Mouse (Mus musculus) adipocyte (in vitro differentiated cells): Measurements from ENCODE around the gene Tlnrd1.

Source experiments
- DNase-seq: peaks from one replicate; pipeline ENCODE4 v3.0.0-alpha.2; 2016; ENCODE audit warnings: low spot score

Gene Tlnrd1

DNA sequence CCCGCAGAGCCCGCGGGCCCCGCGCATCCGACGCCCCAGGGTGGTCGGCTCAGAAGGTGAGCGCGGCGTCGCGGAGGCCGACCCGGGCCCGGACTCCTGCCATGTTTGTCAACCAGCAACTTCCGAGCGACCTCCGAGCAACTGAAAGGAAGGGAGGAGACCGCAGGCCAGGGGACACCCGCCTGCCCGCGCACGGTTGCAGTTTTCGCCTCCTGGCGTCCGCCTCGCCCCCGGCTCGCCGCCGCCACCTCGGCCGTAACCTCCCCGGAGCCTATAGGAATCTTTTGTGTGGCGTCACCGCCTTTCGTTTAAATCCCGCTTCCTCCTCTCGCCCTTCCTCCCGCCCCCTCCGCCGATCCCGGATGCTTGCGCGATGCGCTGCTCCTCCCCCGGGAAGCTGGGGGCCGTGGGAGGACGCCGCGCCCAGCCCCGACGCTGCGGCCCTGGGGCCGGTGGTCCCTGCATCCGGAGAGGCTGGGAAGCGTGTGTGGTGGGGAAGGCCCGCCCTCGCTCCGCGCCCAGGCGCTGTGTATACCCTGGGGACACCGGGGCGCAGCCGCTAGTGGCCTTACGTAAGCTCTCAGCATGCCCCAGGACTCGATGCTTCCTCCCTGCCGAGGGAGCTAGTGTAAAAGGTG lies at the start of gene Tlnrd1, which contains the start of gene Mesd:
Gene Tlnrd1, minus strand, starts transcription at position 285 of the 638 bp plus-strand sequence.
Gene Mesd, plus strand, starts transcription at position 446 of the 638 bp plus-strand sequence.
- DNase-seq, result peak; percentile 81

DNA sequence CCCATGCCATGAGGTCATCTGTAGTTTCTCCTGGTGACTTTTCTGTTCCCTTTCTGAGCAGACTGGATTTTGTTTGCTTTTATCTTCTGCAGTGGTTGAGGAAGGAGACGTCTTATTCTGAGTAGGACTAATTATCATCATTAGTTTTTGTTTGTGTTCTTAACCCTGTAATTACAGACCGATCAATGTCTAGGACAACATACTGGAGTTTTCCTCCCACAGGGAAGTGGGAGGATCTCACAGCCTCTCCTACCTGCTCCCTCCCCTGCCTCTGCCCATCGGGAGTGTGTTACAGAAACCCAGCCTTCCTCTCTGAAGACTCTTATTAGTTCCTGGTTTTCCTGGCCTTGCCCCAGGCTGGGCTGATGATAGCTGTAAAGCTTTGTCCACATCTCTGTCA lies 37.5 kb upstream of the Tlnrd1 start:
- DNase-seq, result no peak

DNA sequence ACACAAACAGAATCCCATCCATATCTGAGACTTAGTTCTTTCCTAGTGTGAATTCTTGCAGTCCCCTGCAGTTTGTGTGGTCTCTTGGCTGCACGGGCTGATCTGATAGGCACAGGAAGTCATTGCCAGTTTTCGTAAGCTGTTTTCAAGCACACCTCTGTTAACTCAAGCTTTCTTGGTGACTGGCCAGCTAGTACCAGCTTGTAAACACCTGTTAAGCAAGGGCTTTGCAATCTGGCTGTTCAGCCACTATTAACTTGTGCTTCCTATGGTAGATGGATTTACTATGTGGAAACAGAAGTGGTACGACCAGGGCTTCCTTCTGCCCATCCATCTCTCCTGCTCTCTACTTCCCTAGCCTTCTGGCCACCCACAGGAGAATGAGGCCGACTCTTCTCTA lies 36.1 kb upstream of the Tlnrd1 start:
- DNase-seq, result no peak

DNA sequence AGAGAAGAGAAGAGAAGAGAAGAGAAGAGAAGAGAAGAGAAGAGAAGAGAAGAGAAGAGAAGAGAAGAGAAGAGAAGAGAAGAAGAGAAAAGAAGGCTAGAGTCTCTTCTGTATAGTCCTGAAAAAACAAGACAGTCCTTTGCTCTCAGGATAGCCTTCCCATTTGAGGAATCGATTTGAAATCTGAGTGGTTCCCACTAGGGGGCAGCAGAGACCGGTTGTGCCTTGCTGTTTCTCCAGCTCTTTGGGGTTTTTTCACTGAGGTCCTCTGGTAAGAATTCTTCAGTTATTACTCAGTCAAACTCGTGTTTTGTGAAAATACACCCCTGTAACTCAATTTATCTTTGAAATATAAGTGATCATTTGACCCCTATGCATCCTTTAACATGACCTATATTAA lies 30.5 kb upstream of the Tlnrd1 start:
- DNase-seq, result peak; percentile 87

DNA sequence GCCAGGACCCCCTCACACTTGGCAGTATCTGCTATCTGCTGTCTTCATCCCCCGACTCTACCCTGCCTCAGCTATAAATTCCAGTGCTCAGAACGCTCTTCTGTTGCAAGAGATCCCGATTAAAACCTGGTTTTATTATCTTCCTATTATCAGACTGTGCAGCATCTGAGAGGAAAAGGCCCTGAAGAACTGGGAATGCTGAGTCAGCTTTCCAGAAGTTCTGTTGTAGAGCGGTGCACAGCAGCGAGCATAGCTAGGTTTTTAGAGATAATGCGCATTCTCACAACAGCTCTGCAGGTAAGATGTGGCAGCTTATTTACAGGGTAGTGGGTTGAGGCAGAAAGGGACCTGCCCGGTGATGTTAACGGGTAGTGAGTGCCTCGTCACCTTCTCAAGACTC lies 29.9 kb upstream of the Tlnrd1 start:
- DNase-seq, result no peak

DNA sequence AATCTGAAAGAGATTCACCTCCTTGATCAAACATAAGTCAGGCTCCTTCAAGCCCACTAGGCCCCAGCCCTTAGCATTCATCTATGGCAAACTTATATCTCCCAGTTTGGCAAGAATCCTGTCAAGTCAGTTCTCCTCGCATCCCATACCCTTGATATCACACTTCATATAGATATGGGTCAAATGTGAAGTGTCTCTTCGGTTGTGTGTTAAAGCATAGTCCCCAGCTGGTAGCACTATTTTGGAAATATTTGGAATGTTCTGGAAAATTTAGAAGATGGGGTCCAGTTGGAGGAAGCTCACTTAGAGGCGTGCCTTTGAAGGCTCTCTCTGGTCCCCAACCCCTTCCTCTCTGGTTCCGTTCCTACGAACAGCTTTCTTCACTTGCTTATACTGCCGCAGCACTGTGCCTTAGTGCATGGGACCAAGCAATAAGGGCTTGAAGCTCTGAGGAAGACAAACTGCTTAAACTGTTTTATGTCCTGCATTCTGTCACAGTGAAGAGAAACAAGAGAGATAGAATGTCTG lies 29.4 kb upstream of the Tlnrd1 start:
- no peak for DNase-seq

DNA sequence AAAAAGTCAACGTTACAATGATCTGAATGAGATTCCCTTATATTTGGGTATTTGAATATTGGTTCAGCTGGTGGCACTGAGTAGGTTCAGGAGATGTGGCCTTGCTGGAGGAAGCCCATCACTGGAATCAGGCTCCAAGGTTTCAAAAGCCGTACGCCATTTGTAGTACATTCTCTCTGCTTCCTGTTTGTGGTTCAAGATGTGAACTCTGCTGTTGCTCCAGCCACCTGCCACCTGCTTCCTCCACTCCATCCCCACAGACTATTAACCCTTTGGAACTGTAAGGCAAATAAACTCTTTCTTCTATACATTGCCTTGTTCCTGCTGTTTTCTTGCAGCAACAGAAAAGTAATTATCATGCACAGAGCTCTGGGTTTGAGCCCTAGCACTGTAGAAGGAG lies 27.8 kb upstream of the Tlnrd1 start:
- DNase-seq, result no peak

DNA sequence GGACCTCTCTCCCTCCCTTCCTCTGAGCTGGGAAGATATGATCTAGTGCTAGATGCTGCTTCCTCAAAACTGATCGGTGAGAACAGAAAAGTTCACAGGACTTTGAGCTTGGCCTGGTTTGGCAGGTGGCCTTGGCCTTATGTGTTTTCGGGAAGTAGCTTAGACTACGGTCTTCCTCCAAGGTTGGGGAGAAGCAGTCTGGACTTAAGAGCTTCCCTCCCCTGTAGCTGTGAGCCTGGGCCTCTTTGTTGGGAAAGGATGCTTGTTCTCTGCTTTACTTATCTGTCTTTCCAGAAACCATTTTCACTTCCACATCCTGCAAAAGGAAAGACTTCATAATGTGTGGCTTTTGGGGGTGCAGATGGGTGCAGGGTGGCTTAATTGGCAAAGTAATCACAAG lies 20.7 kb upstream of the Tlnrd1 start:
- DNase-seq, result no peak

DNA sequence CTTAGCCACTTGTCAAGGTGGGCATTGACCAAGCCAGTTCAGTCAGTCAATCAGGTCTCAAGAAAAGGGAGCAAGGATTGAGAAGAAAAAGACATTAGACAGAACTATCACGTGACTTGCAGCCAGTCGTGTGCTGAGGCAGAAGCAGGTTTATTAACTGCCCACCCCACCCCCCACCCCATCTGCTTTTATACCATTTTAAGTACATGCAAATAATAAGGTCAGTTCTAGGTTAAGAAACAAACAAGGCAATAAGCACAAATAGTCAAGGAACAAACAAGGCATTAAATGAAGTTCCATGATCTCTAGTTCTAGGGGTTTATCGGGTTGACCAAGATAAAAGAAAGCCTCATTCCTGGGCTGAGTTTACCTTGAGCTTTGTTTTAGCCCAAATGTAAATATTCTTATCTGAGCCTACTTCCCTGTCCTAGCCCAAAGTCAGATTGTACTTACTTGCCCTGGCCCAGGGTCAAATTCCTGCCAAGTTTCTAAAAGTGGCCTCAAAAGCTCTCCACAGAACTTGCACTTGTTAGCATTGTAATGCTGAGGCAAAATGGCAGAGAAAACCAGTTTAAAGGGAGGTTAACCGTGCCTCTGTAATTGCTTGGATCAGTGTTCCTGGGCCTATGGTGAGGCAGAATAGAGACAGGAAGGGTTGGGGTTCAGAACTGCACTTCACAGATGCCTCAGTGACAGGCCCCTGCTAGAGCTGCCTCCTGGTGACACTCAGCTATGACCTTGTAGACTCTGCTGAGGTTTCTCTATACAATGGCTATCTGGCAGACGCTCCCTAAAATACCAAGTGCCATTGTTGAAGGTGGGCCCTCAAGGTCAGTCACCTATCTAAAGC lies 18.4 kb upstream of the Tlnrd1 start:
- no peak for DNase-seq

DNA sequence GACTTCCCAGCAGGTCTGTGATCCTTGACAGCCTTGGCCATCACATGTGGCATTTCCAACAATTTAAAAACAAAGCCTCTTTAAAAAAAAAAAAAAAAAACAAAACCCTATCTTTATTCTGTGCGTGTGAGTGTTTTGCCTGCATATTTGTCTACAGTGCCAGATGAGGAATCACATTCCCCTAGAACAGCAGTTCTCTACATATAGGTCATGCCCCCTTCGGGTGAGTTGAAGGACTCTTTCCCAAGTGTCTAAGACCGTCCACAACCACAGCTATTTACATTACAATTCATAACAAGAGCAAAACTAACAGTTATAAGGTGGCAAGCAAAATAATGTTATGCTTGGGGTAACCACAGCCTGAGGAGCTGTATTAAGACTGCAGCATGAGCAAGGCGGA lies 17.3 kb upstream of the Tlnrd1 start:
- no peak for DNase-seq

DNA sequence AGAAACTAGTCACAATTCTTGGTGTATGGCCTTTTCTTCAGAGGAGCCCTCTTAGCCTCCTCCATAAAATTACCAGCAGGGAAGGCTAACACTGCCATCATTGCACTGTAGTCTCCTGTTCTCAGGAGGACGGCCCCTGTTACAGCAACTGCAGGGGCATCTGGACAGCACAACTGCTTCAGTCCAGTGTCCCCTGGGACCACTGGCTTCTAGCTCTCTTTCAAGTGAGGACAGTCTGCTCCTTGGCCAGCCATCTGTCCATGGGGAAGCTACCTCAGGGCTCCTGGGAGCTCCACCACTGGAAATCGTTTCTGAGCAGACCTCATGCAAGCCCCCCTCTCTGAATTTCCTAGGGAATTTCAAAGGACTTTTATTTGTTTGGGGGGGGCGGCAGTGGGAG lies 16.4 kb upstream of the Tlnrd1 start:
- DNase-seq, result no peak

DNA sequence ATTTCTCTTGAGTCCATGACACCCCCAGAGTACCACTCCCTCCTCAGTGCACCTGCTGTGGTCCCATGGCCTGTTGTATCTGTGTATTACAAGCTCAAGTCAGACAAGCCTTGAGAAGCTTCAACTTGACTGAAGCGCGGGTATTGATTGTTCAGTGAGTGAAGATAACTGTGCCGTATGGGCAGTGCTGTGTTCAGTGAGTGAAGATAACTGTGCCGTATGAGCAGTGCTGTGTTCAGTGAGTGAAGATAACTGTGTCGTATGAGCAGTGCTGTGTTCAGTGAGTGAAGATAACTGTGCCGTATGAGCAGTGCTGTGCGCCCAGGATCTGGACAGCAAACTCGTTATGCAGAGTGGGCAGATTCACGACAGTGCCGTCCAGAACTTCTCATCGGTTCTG lies 14.2 kb upstream of the Tlnrd1 start:
- no peak for DNase-seq

DNA sequence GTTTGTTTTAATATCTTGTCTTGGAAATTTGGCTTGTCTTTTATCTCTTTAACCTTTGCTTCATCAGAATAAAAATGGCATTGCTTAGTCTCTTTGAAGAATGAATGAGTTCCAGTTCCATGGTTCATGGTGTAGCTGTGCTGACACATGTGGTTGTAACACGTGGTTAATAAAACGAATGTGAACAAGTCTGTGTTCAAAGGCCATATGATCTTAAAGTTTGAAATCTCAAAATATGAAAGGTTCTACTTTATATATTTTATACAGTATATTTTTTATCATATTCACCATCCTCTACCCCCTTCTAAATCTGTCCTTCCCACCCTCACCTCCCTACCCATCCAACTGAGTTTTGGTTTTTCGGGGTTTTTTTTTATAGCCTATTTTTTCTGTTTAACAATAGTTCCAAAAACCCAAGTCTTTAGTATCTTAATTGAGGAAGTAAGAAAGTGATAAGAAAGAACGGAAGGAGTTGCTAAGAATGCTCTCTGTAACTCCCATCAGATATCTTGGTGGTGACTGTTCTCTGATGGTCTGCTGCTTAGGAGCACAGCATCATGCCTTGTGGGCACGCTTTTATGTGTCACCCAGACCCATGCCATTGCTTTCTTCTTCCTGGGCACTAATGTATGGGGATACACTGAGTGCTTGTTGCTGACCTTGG lies 12.1 kb upstream of the Tlnrd1 start:
- DNase-seq, result no peak

DNA sequence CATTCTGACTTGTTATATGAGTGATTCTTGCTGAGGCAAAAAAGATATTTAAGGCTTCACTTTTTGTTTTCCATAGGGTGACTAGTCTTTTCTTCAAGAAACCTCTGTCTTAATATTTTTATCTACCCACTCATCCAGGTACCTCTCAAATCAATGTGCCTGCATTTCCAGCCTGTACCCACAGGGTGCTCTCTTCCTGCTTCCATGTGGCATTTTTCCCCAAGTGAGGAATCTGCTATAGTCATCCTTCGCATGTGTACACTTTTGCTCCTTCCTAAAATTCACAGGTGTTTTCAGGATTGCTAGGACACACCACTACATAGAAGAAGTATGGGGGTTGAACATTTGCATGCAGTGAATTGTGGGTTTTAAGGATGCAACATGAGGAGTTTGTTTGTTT lies 10.2 kb upstream of the Tlnrd1 start:
- no peak for DNase-seq

DNA sequence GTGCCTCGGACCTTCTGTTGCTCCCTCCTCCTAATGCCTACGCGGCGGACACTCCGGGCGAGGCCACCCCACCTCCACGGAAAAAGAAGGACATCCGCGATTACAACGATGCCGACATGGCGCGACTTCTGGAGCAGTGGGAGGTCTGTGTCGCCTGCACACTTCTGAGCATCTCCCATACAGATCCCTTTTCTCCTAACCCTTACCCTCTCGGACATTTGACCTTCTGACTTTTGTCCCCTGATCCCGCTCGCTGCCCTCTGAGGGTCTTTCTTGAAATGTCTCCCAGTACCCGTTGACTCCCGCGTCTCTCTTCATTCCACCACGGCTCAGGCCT lies 8.2 kb upstream of the Tlnrd1 start:
- DNase-seq, result no peak

DNA sequence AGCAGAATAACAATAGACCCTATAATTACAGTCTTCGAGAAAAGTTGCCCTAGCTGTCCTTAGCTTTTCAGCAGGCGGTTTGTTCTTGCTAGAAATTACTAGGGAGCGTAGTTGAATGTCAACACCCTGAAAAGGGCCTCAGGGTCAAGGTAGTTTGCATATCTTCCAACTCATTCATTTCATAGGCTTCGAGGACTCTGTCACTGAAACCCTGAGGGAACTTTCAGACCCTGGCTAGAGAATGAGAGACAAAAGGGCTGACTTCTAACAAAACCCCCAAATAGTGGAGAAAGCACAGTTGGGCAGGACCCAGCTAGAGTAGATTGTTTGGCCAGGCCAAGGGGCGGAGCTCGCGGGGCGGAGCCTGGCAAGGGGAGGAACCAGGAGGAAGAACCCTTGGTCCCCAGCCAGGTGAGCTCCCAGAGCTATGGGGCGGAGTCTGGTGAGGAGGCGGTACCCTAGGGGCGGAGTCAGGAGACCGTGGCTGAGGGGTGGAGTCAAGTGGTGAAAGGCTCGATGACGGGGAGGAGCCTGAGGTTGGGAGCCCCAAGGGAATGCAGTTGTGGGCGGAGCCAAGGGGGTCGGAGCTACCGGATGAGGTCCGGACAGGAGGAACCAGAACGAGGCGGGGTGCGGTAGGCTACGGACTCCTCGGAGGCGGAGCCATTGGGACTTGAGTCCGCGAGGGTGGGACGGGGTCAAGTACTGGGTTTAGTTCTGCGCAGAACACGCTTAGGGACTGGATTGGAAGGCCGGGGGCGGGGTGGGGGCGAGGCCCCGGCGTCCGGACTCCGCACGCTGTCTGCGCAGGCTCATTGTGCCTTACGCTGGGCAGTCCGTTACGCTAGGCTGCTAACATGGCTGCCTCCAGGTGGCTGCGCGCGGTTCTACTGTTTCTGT lies 7.6 kb upstream of the Tlnrd1 start:
- DNase-seq, result peak; percentile 99

DNA sequence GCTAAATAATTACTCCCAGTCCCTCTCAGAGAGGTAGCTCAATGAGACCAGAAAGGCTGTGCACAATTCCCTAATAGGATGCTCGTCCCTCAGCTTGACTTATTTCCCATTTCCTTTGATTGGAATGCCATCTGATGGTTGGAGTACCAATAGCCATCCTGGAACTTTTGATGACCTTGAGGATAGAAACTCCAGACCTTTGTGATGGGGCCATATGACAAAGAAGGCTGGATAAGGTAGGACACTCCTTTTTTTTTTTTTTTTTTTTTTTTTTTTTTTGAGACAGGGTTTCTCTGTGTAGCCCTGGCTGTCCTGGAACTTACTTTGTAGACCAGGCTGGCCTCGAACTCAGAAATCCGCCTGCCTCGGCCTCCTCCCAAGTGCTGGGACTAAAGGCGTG lies 5.8 kb upstream of the Tlnrd1 start:
- peak; percentile 39 for DNase-seq

DNA sequence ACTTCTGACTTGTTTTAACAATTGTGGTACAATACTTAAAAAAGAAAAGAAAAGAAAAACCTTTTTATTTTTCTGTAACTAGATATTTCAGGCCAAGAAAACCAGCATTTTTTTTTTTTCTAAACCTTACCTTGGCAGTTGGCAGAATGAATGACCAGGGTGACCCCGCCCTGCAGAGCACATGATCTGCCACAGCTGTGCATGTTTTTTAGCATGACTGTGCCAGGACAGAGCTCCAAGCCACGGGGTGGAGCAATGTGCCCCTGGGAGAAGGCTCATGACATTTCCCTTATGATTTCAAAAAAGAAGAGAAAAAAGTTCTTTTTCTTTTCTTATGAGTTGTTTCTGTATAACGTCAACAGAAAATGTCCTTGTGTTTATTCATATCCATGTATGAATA lies 5.3 kb upstream of the Tlnrd1 start:
- DNase-seq, result peak; percentile 89

DNA sequence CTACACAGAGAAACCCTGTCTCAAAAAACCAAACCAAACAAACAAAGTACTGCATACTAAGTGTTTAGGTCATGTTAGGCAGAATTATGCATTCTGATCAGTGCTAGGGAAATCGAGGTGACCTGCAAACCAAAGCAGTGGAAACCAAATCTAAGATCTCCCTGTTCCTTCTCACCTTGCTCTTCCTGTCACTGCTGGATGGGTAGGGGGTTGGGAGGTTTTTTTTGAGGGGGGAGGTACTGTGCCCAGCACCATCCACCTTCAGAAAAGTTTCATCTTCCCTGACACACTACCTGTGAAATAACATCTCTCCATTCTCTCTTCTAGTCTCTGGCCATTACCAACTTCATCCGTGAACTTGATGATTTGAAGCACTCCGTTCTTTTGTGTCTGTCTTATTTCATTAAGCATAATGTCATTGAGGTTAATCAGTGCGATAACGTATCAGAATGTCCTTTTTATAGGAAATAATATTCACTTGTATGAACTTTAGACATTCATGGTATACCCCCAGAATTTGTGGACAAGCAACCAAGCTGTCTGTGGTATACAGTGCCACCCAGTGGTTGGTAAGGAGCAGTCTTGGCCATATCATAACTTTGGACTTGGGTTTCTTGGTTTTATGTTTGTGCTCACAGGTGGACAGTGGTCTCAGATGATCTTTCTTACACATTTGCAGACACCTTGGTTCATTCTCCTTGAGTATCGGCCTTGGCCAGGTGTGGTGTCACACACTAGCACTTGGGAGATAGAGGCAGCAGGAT lies 2.4 kb upstream of the Tlnrd1 start:
- DNase-seq, result peak; percentile 35

DNA sequence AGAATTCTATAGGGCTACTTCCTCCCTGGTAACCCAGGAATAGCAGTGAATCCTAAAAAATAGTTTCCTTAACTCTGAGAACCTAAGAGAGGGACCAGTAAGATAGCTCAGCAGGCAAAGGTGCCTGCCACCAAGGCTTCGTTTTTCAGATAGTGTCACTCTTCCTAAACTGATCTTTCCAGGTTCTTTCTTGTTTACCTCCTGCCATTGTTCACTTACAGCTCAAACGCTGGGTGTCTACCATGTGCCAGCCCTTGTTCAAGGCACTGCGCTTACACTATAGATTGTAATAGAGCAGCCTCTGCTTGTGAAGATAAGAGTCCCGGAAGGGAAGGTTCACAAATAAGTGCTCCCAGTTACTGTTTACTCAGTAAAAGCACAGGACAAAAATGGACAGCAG lies 1.7 kb upstream of the Tlnrd1 start:
- no peak for DNase-seq

DNA sequence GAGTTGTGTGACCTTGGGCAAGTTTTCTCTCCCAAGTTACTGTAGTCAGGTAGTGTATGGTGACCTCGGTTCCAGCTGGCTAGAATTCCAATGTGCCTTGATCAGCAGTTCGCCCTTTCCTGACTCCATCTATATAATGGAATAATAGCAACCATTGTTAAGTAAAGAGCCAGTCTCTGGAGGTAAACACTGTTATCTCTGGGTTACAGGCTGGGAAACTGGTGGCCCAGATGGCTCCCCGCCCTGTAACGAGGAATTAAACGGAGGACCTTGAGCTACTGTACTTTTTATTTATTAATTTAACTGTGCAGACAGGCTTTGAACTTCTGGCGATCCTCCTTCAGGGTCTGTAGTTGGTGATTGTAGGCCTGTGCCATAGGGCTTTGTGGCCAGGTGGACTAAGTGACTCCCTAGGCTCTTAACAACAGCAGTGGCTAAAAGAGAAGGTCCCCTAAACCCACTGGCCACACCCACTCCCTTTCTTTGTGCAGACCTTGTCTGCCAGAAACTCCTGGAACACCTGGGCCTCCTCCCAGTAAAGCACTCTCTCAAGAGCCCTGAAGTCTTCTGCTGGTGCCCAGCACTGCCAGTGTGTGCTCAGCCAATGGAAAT lies 922 bp upstream of the Tlnrd1 start:
- no peak for DNase-seq
